Mouse (Mus musculus) liver, postnatal 0 days (tissue): ENCODE measurements around the gene Spocd1.

ENCODE experiments used
- CTCF ChIP-seq: sonication (generic); IDR thresholded peaks from 2 replicates; pipeline ENCODE4 v1.5.1; 2016; ENCODE audit warnings: antibody characterized with exemption, low read depth
- EP300 ChIP-seq: IDR thresholded peaks from 2 replicates; pipeline ENCODE4 v1.6.1; 2016; ENCODE audit warnings: antibody characterized with exemption, low read depth, mild to moderate bottlenecking

GRCm38 (mm10) chr4:129916159-129916558 is 12.9 kb upstream of the Spocd1 start:
- TF ChIP-seq CTCF, result no peak
- no peak for TF ChIP-seq EP300
